Mouse (Mus musculus) midbrain, embryonic 15.5 days (tissue): ENCODE measurements at regions not wholly inside any gene's neighbourhood (a gene's known extent, or its start where the extent isn't known, plus 50 kb on each side); places are given as distances from the start of the nearest gene placed in this dataset.
A peak's percentile ranks its signal among the peaks of the same experiment; 100 is the strongest.

Experiments used
- ATAC-seq: fragments of 200-750 bp; cut with Nextera tagmentation; replicated peaks from 2 replicates; pipeline ENCODE4 v1.8.0; 2017; ENCODE audit warnings: moderate TSS enrichment
- H3K27ac ChIP-seq: fragments of 300-500 bp; sonication (generic); 2 replicates; pipeline ENCODE4 v1.5.1; 2015; ENCODE audit warnings: mild to moderate bottlenecking, inconsistent platforms
- H3K27me3 ChIP-seq: fragments of 300-500 bp; sonication (generic); replicated peaks from 2 replicates; pipeline ENCODE4 v1.6.1; 2015; ENCODE audit warnings: inconsistent platforms
- H3K36me3 ChIP-seq: fragments of 300-500 bp; sonication (generic); replicated peaks from 2 replicates; pipeline ENCODE4 v1.6.1; 2015; ENCODE audit warnings: inconsistent platforms
- H3K4me1 ChIP-seq: fragments of 300-500 bp; sonication (generic); 2 replicates; pipeline ENCODE4 v1.6.1; 2015; ENCODE audit warnings: inconsistent platforms
- H3K4me2 ChIP-seq: fragments of 300-500 bp; sonication (generic); 2 replicates; pipeline ENCODE4 v1.6.1; 2015; ENCODE audit warnings: inconsistent platforms, mild to moderate bottlenecking, moderate library complexity
- H3K4me3 ChIP-seq: fragments of 300-500 bp; sonication (generic); 2 replicates; pipeline ENCODE4 v1.5.1; 2015; ENCODE audit warnings: mild to moderate bottlenecking, inconsistent platforms
- H3K9ac ChIP-seq: fragments of 300-500 bp; sonication (generic); 2 replicates; pipeline ENCODE4 v1.6.1; 2015; ENCODE audit warnings: mild to moderate bottlenecking, inconsistent platforms
- H3K9me3 ChIP-seq: fragments of 300-500 bp; sonication (generic); 2 replicates; pipeline ENCODE4 v1.6.1; 2016; ENCODE audit warnings: inconsistent platforms
- WGBS: fragments of 180-500 bp; shearing (Covaris S2); methylation state at CpG from one replicate; pipeline ENCODE4 v1.1.7; 2015; ENCODE audit warnings: mixed read lengths; 5-methylcytosine and 5-hydroxymethylcytosine counted together

- H3K36me3 ChIP-seq, result no peaks in the 10 kb centered on the region
- H3K4me2 ChIP-seq, result no peak overlapping the region
- no peaks in the 10 kb centered on the region for H3K9me3 ChIP-seq
- H3K27me3 ChIP-seq, result no peaks in the 10 kb centered on the region
- no peak overlapping the region for H3K9ac ChIP-seq
- peak; percentile 66; the same call in 1 of the 2 replicates for ATAC-seq
- H3K4me1 ChIP-seq, result peaks cover 4% of the 10 kb centered on the region; the same call in 1 of the 2 replicates
- no peak overlapping the region for H3K4me3 ChIP-seq
- 43% methylated on average over 8 of the region's 8 CpGs for WGBS
- peak overlapping the region; percentile 13; the same call in 1 of the 2 replicates for H3K27ac ChIP-seq
Measured at GRCm38 (mm10) chr4:34308921-34309563, 241.7 kb upstream of the Akirin2 start.

GRCm38 (mm10) chr4:34310061-34310642 lies 240.6 kb upstream of the Akirin2 start:
- peaks cover 4% of the 10 kb centered on the region; the same call in 1 of the 2 replicates for H3K4me1 ChIP-seq
- H3K4me2 ChIP-seq, result no peak overlapping the region
- H3K9me3 ChIP-seq, result no peaks in the 10 kb centered on the region
- H3K27ac ChIP-seq, result no peak overlapping the region
- H3K36me3 ChIP-seq, result no peaks in the 10 kb centered on the region
- H3K9ac ChIP-seq, result no peak overlapping the region
- no peak for ATAC-seq
- H3K4me3 ChIP-seq, result no peak overlapping the region
- WGBS, result 68% methylated on average over 5 of the region's 5 CpGs
- no peaks in the 10 kb centered on the region for H3K27me3 ChIP-seq

DNA sequence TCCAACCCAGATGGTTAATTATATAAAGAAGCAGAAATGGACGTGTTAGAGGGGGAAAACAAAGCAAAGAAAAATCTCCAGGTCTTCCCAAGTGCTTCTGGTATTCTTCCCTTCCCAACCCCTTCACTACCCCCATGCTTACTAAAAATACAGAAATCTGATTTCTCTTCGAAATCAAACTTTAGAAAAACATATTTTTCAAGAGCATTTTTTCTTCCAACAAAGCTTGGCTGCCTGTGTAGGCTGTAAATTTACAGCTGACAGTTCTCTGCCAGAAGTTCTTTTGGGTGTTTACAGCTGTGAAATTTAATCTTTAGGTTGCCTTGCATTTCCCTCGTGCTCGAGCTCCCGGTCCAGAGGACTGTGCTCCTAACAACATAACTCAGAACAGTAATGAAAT lies 234.9 kb upstream of the Akirin2 start:
- H3K4me1 ChIP-seq, result no peaks in the 10 kb centered on the region
- ATAC-seq, result no peak
- WGBS, result 73% methylated on average over 5 of the region's 5 CpGs
- H3K9ac ChIP-seq, result no peak overlapping the region
- H3K4me3 ChIP-seq, result no peak overlapping the region
- H3K36me3 ChIP-seq, result no peaks in the 10 kb centered on the region
- no peaks in the 10 kb centered on the region for H3K27me3 ChIP-seq
- no peak overlapping the region for H3K27ac ChIP-seq
- no peak overlapping the region for H3K4me2 ChIP-seq
- H3K9me3 ChIP-seq, result no peaks in the 10 kb centered on the region

- 77% methylated on average over 3 of the region's 3 CpGs for WGBS
- Histone ChIP-seq H3K27me3 (no peaks in the 10 kb centered on the region), H3K36me3 (no peaks in the 10 kb centered on the region), H3K27ac (no peak overlapping the region), H3K4me3 (no peak overlapping the region), H3K4me1 (peaks cover 6% of the 10 kb centered on the region), H3K9ac (no peak overlapping the region), H3K4me2 (no peak overlapping the region), H3K9me3 (no peaks in the 10 kb centered on the region)
- no peak for ATAC-seq
Measured at GRCm38 (mm10) chr4:34322841-34323240, 227.9 kb upstream of the Akirin2 start.

DNA sequence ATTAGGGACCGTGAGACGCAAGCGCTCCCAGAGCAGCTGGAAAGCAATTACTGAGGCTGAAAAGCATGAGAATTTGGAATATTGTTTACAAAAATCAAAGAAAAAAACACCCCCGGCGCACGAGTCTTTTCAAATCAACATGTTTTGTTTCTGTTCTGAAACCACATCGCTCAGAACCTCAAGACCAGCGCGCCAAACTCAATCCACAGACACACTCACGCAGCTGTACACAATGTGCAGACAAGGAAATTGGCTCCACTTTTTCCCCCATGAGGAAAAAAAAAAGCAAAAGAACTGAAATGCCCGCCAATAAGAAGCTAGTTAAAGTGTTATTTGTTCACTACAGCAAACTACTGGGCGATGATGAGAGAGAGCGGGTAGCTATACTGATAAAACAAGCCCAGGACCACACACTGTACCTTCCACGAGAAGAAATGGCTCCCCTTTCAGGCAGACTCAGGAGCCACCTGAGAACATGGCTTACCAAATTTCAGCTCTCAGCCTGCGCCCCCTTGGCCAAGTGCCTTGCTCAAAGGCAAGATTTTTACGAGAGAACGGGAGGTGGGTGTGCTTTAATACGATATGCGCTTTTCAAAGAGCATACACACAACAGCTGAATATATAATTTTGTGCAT lies 222.5 kb upstream of the Akirin2 start:
- peak overlapping the region; percentile 6 for H3K4me2 ChIP-seq
- WGBS, result 60% methylated on average over 19 of the region's 19 CpGs

DNA sequence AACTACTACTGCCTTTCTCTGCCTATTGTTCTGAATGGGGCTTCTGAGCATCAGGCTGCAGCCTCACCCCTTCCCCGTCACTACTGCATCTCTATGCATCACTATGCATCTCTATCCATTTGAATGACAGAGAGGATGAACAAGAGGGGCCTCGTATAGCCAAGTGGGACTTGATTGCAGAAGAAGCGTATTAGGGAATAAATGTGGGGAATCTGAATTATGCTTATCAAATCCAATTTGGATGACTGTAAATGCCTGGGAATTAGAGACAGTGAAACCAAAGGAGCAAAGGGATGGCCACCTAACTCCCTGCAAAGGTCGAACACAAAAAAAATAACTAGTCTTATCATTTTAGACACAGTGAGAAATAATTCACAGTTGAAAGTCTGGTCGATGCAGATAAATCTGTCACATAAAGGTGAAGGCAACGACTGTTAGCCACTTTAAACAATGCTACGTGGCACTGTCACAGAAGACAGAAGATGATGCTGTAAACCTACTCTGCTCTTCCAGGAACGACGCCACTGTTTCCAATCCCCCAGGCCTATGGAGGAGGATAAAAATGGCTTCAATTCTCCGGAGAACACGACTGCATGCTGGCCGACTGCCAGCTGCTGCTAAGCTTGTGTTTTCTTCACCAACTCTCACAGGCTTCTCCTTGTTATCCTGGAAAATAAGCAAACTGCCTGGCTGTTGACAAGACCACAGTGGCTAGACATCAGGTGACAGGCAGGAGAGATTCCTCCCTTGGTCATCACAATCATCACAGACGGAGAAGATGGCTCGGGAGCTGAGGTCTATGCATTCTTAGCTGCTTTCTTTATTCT lies 213.6 kb upstream of the Akirin2 start:
- H3K27ac ChIP-seq, result peak overlapping the region; percentile 73
- H3K4me2 ChIP-seq, result no peak overlapping the region
- H3K36me3 ChIP-seq, result no peaks in the 10 kb centered on the region
- WGBS, result 27% methylated on average over 14 of the region's 14 CpGs
- H3K4me1 ChIP-seq, result peaks cover 17% of the 10 kb centered on the region
- no peak overlapping the region for H3K4me3 ChIP-seq
- ATAC-seq, result peak; percentile 88
- no peaks in the 10 kb centered on the region for H3K27me3 ChIP-seq
- no peaks in the 10 kb centered on the region for H3K9me3 ChIP-seq
- no peak overlapping the region for H3K9ac ChIP-seq

More for the DNA sequence above, 222.5 kb upstream of the Akirin2 start:
- Histone ChIP-seq H3K27me3 (no peaks in the 10 kb centered on the region), H3K4me3 (no peak overlapping the region), H3K4me1 (peaks cover 14% of the 10 kb centered on the region), H3K27ac (no peak overlapping the region), H3K9ac (no peak overlapping the region), H3K36me3 (no peaks in the 10 kb centered on the region), H3K9me3 (no peaks in the 10 kb centered on the region)
- no peak for ATAC-seq

GRCm38 (mm10) chr4:34337852-34338251 lies 212.9 kb upstream of the Akirin2 start:
- Histone ChIP-seq H3K4me2 (no peak overlapping the region), H3K27ac (peak overlapping the region; percentile 73), H3K36me3 (no peaks in the 10 kb centered on the region), H3K27me3 (no peaks in the 10 kb centered on the region), H3K4me3 (no peak overlapping the region), H3K4me1 (peaks cover 17% of the 10 kb centered on the region), H3K9ac (no peak overlapping the region), H3K9me3 (no peaks in the 10 kb centered on the region)
- WGBS, result 81% methylated on average over 13 of the region's 13 CpGs
- no peak for ATAC-seq

DNA sequence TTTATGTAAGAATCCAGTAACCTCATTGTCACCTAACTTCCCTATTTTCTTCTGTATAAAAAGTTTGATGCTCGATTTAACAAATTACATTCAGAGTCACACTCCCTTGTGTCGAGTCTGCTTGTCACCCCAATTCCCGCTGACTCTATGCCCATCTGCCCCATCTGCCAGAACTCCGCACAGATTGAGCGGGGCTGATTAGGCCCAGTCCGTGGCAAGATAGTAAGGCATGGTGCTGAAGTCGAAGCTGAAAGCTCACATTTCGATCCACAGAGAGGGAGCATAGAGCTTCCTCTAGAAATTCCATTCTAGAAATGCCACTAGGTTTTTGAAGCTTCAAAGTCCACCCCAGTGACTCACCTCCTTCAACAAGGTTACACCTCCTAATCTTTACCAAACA lies 210.7 kb upstream of the Akirin2 start:
- WGBS, result 93% methylated on average over 8 of the region's 8 CpGs
- Histone ChIP-seq H3K4me2 (no peak overlapping the region), H3K4me3 (no peak overlapping the region), H3K4me1 (peaks cover 17% of the 10 kb centered on the region), H3K36me3 (no peaks in the 10 kb centered on the region), H3K27me3 (no peaks in the 10 kb centered on the region), H3K9ac (no peak overlapping the region), H3K27ac (no peak overlapping the region), H3K9me3 (no peaks in the 10 kb centered on the region)
- no peak for ATAC-seq

DNA sequence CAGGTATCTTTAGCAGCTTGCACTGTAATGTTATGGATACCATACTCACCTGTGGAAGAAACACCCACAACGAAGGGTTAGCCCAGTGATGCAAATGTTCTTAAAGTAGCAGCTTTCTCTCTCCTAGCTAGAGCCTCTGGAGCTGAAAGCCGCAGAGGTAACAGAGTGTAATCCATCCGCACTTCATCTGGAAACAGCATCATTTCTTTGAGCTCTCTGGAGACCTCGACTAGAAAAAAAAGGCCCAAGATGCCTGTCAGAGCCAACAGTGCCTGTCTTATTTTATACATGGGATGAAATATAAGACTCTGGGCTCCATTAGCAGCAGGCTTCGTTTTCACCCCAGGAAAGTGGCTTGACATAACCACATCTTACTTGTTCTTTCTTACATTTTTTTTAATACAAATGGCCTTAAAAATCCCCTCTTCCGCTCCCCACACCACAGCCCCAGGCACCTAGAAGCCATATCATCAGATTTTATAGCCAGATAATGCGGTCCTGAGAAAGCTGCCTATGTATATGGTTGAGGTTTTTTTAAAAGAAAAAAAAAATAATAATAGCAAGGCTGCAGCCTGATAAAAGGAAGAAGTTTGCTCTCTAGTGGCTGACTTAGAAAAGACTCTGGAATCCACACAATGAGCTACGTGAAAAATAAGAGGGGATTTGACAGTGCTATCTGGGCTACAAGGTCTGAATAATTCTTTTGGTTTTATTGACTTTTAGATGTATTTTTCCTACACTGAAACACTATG lies 179.3 kb upstream of the Akirin2 start:
- Histone ChIP-seq H3K9ac (no peak overlapping the region), H3K36me3 (no peaks in the 10 kb centered on the region), H3K4me1 (0 out of 2 replicates have a peak, but pooled peaks cover 7% of the 10 kb centered on the region), H3K27ac (peak overlapping the region; percentile 59; the same call in 1 of the 2 replicates), H3K9me3 (no peaks in the 10 kb centered on the region), H3K4me2 (no peak overlapping the region), H3K27me3 (no peaks in the 10 kb centered on the region), H3K4me3 (no peak overlapping the region)
- WGBS, result 54% methylated on average over 8 of the region's 8 CpGs
- peak; percentile 60 for ATAC-seq

DNA sequence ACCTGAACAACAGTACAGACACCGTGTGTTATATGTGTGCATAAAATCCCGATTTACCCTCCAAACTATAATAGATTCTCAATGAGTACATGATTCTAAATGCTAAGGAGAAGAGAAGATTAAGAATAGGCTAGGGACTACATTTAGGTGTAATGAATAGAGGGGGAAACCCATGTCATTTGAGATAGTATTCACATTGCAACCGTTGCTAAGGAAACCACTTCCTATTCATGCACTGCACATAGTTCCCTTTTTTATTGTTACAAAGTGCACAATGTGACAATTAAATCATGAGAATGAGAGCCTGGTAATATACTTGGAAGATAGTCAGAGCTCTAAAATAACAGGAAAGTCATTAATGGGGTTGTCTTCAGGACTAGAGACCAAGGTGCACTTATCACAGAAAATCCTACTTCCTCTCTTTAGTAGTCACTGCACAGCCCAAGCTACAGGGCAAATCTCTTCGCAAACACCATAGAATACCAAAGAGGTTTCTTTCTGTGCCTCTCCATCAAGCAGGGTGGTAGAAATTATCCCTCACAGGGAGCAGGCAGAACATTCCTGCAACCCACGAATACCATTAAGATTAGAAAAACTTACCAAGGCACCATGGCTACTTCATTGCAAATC lies 164.3 kb upstream of the Akirin2 start:
- ATAC-seq, result peak; percentile 81
- Histone ChIP-seq H3K9ac (no peak overlapping the region), H3K4me3 (no peak overlapping the region), H3K4me2 (no peak overlapping the region), H3K27me3 (no peaks in the 10 kb centered on the region), H3K27ac (peak overlapping the region; percentile 31; the same call in 1 of the 2 replicates), H3K9me3 (no peaks in the 10 kb centered on the region), H3K4me1 (0 out of 2 replicates have a peak, but pooled peaks cover 6% of the 10 kb centered on the region), H3K36me3 (no peaks in the 10 kb centered on the region)
- 56% methylated on average over 5 of the region's 5 CpGs for whole genome bisulfite sequencing

DNA sequence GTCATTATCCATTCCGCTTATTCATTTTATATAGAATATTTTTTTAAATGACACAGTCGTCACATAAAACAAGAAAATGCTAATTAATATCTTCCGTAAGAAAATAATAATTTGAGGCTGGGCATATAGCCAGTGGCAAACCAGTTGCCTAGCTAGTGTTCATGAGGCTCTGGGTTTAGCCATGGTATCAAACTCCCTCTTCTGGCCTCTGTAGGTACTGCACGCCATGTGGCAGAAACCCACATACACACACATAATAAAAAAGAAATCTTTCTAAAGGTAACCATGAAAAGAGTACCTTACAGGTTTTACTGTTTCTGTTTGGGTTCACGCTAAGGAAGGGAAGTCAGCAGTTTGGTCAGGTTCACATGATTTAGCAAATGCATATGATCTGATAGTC lies 159.2 kb upstream of the Akirin2 start:
- no peaks in the 10 kb centered on the region for H3K36me3 ChIP-seq
- H3K9ac ChIP-seq, result no peak overlapping the region
- 0 out of 2 replicates have a peak, but pooled peaks cover 2% of the 10 kb centered on the region for H3K4me1 ChIP-seq
- H3K27me3 ChIP-seq, result no peaks in the 10 kb centered on the region
- ATAC-seq, result no peak
- no peaks in the 10 kb centered on the region for H3K9me3 ChIP-seq
- H3K4me3 ChIP-seq, result no peak overlapping the region
- H3K27ac ChIP-seq, result no peak overlapping the region
- H3K4me2 ChIP-seq, result no peak overlapping the region
- 95% methylated on average over 5 of the region's 5 CpGs for WGBS
